Mouse (Mus musculus) right cerebral cortex, postnatal 10 days (tissue): Measurements from ENCODE around the gene Tcirg1.

ENCODE experiments used
- DNase-seq, 2 experiments: peaks; one replicate each; pipeline ENCODE4 v3.0.0; 2021; ENCODE audit warnings: low spot score in 2 of 2

The Tcirg1 gene

GRCm38 (mm10) chr19:3851502-3851962 is 55.4 kb downstream of the Tcirg1 start, which contains the start of gene Chka:
TSS of gene Chka (plus strand) at chr19:3851773.
- peak; percentile 99 for DNase-seq

GRCm38 (mm10) chr19:3850847-3851469 is 56.0 kb downstream of the Tcirg1 start:
- peak; percentile 40 to 62 for DNase-seq

GRCm38 (mm10) chr19:3850076-3850475 is 56.9 kb downstream of the Tcirg1 start:
- no peak for DNase-seq

GRCm38 (mm10) chr19:3849251-3849650 is 57.7 kb downstream of the Tcirg1 start:
- DNase-seq: no peak

- no peak for DNase-seq
These were observed 58.6 kb downstream of the Tcirg1 start for GRCm38 (mm10) chr19:3848207-3848808.

GRCm38 (mm10) chr19:3847711-3848110 is 59.2 kb downstream of the Tcirg1 start:
- DNase-seq: no peak

- DNase-seq: no peak
These were observed 60.0 kb downstream of the Tcirg1 start for GRCm38 (mm10) chr19:3846676-3847604.
